Mouse (Mus musculus): ENCODE data around the gene Ctnnd2.
A peak's percentile ranks its signal among the peaks of the same experiment; 100 is the strongest.

Ctnnd2 gene

GRCm38 (mm10) chr15:30541459-30541858 is 369.1 kb downstream of the Ctnnd2 start:
- no peak for DNase-seq (ENCODE audit: low spot score)

GRCm38 (mm10) chr15:30548263-30548662 is 375.9 kb downstream of the Ctnnd2 start:
- DNase-seq (ENCODE audit: low spot score), result no peak

- no peak for DNase-seq (ENCODE audit: low spot score)
These were observed 378.6 kb downstream of the Ctnnd2 start for GRCm38 (mm10) chr15:30550956-30551355.

GRCm38 (mm10) chr15:30553910-30554406 is 381.6 kb downstream of the Ctnnd2 start:
- no peak for DNase-seq (ENCODE audit: low spot score)

GRCm38 (mm10) chr15:30555787-30556186 is 383.4 kb downstream of the Ctnnd2 start:
- no peak for DNase-seq (ENCODE audit: low spot score)

GRCm38 (mm10) chr15:30562375-30562774 is 390.0 kb downstream of the Ctnnd2 start:
- no peak for DNase-seq (ENCODE audit: low spot score)

GRCm38 (mm10) chr15:30564594-30564993 is 392.2 kb downstream of the Ctnnd2 start:
- DNase-seq (ENCODE audit: low spot score), result no peak

- DNase-seq (ENCODE audit: low spot score), result peak; percentile 52
These were observed 397.9 kb downstream of the Ctnnd2 start for GRCm38 (mm10) chr15:30570254-30570800.

- DNase-seq (ENCODE audit: low spot score), result no peak
These were observed 415.1 kb downstream of the Ctnnd2 start for GRCm38 (mm10) chr15:30587446-30587845.

GRCm38 (mm10) chr15:30590865-30591264 is 418.5 kb downstream of the Ctnnd2 start:
- DNase-seq (ENCODE audit: low spot score), result no peak

GRCm38 (mm10) chr15:30595507-30595906 is 423.1 kb downstream of the Ctnnd2 start:
- DNase-seq (ENCODE audit: low spot score), result no peak

GRCm38 (mm10) chr15:30610613-30611012 is 438.2 kb downstream of the Ctnnd2 start:
- DNase-seq (ENCODE audit: low spot score), result peak; percentile 6

- no peak for DNase-seq (ENCODE audit: low spot score)
These were observed 443.1 kb downstream of the Ctnnd2 start for GRCm38 (mm10) chr15:30615451-30615850.

GRCm38 (mm10) chr15:30616861-30617260 is 444.5 kb downstream of the Ctnnd2 start:
- DNase-seq (ENCODE audit: low spot score), result no peak

- DNase-seq (ENCODE audit: low spot score), result no peak
These were observed 445.5 kb downstream of the Ctnnd2 start for GRCm38 (mm10) chr15:30617932-30618331.

GRCm38 (mm10) chr15:30628524-30628923 is 456.1 kb downstream of the Ctnnd2 start:
- DNase-seq (ENCODE audit: low spot score), result no peak

GRCm38 (mm10) chr15:30632113-30632735 is 459.8 kb downstream of the Ctnnd2 start:
- DNase-seq (ENCODE audit: low spot score), result no peak

GRCm38 (mm10) chr15:30633917-30634316 is 461.5 kb downstream of the Ctnnd2 start:
- DNase-seq (ENCODE audit: low spot score), result no peak

- DNase-seq (ENCODE audit: low spot score), result no peak
These were observed 462.1 kb downstream of the Ctnnd2 start for GRCm38 (mm10) chr15:30634522-30634921.

- DNase-seq (ENCODE audit: low spot score), result no peak
These were observed 468.3 kb downstream of the Ctnnd2 start for GRCm38 (mm10) chr15:30640651-30641050.

- no peak for DNase-seq (ENCODE audit: low spot score)
These were observed 473.3 kb downstream of the Ctnnd2 start for GRCm38 (mm10) chr15:30645688-30646087.

GRCm38 (mm10) chr15:30646501-30647431 is 474.4 kb downstream of the Ctnnd2 start:
- no peak for DNase-seq (ENCODE audit: low spot score)
